Mouse (Mus musculus) hindbrain, embryonic 12.5 days (tissue): ENCODE results near the gene Pgp. TPM values are rescaled to one million over a fixed set of nuclear protein-coding genes. Genes with fewer than 3 reads are reported as not detected.
A peak's percentile ranks its signal among the peaks of the same experiment; 100 is the strongest.
"Not testable (repeated sequence)": the region's sequence is repeated elsewhere in the genome, so short reads cannot be mapped to it uniquely, and the experiment has no call there.

ENCODE experiments used
- ATAC-seq: fragments of 200-750 bp; cut with Nextera tagmentation; 2 replicates; pipeline ENCODE4 v1.8.0; 2017; ENCODE audit warnings: moderate TSS enrichment; ENCODE audit not compliant: low FRiP score
- H3K27ac ChIP-seq: fragments of 300-500 bp; sonication (generic); 2 replicates; pipeline ENCODE4 v1.5.1; 2016; ENCODE audit warnings: mild to moderate bottlenecking
- H3K27me3 ChIP-seq: fragments of 300-500 bp; sonication (generic); 2 replicates; pipeline ENCODE4 v1.6.1; 2016; ENCODE audit warnings: mild to moderate bottlenecking
- H3K36me3 ChIP-seq: fragments of 300-500 bp; sonication (generic); 2 replicates; pipeline ENCODE4 v1.6.1; 2016; ENCODE audit warnings: mild to moderate bottlenecking
- H3K4me1 ChIP-seq: fragments of 300-500 bp; sonication (generic); 2 replicates; pipeline ENCODE4 v1.6.1; 2016
- H3K4me2 ChIP-seq: fragments of 300-500 bp; sonication (generic); replicated peaks from 2 replicates; pipeline ENCODE4 v1.6.1; 2016; ENCODE audit warnings: mild to moderate bottlenecking
- H3K4me3 ChIP-seq: fragments of 300-500 bp; sonication (generic); 2 replicates; pipeline ENCODE4 v1.5.1; 2016; ENCODE audit warnings: mild to moderate bottlenecking
- H3K9ac ChIP-seq: fragments of 300-500 bp; sonication (generic); 2 replicates; pipeline ENCODE4 v1.6.1; 2016; ENCODE audit warnings: mild to moderate bottlenecking, moderate library complexity
- H3K9me3 ChIP-seq: fragments of 300-500 bp; sonication (generic); replicated peaks from 2 replicates; pipeline ENCODE4 v1.6.1; 2016; ENCODE audit warnings: mild to moderate bottlenecking
- WGBS: fragments of 180-500 bp; shearing (Covaris S2); methylation state at CpG from one replicate; pipeline ENCODE4 v1.1.7; 2016; 5-methylcytosine and 5-hydroxymethylcytosine counted together
- polyA plus RNA-seq: library from polyadenylated mRNA; unstranded; fragments of >200 nt; fragmentation: Nextera tagmentation; extraction: Ambion mirVana; gene quantifications from 2 replicates; pipeline ENCODE4 v1.2.1, GENCODE M21; 2016

Pgp gene
- polyA plus RNA-seq, 1 experiment from 2014 or later, result 57.3 TPM

GRCm38 (mm10) chr17:24442632-24443155, 27.5 kb upstream of the Pgp start, which contains the start of gene Dnase1l2:
Gene Dnase1l2, minus strand, starts transcription at chr17:24443105.
- 84% methylated on average over 7 of the region's 7 CpGs for WGBS
- H3K9me3 ChIP-seq, result no peaks in the 10 kb centered on the region
- no peak within 1 kb of the TSS for H3K4me2 ChIP-seq
- no peak within 1 kb of the TSS for H3K9ac ChIP-seq
- no peak within 1 kb of the TSS for H3K4me3 ChIP-seq
- H3K4me1 ChIP-seq, result no peaks in the 10 kb centered on the region
- H3K27me3 ChIP-seq, result no peaks in the 10 kb centered on the region
- no peak within 1 kb of the TSS for H3K27ac ChIP-seq
- no peak for ATAC-seq
- H3K36me3 ChIP-seq, result peaks cover 93% of the 10 kb centered on the region

GRCm38 (mm10) chr17:24443409-24443808, 26.8 kb upstream of the Pgp start:
- H3K9ac ChIP-seq, result no peak overlapping the region
- no peaks in the 10 kb centered on the region for H3K4me1 ChIP-seq
- no peak overlapping the region for H3K4me2 ChIP-seq
- ATAC-seq, result no peak
- no peak overlapping the region for H3K27ac ChIP-seq
- H3K9me3 ChIP-seq, result no peaks in the 10 kb centered on the region
- no peak overlapping the region for H3K4me3 ChIP-seq
- H3K36me3 ChIP-seq, result peaks cover 97% of the 10 kb centered on the region
- H3K27me3 ChIP-seq, result no peaks in the 10 kb centered on the region
- WGBS, result 95% methylated on average over 4 of the region's 4 CpGs

DNA sequence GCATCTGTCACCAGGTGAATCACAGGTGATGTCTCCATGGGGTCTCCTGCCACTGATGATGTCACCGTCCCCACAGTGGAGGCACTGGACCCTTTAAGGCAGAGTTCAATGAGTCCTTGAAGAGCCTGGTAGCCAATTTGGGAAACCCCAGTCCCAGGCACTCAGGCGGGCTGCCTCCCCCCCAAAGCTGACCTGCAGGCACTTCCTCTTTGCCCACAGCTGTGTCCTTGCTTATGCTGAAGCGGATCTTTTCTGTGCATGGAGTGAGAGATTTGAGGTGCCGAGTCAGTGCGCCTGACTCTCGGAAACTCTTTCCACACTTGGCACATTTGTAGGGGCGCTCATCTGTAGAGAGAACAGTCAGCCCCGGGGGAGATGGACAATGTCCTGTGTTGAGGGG, 23.6 kb upstream of the Pgp start:
- WGBS, result 93% methylated on average over 8 of the region's 8 CpGs
- no peak overlapping the region for H3K4me2 ChIP-seq
- H3K9me3 ChIP-seq, result no peaks in the 10 kb centered on the region
- H3K9ac ChIP-seq, result no peak overlapping the region
- no peak for ATAC-seq
- H3K27ac ChIP-seq, result no peak overlapping the region
- no peaks in the 10 kb centered on the region for H3K4me1 ChIP-seq
- H3K36me3 ChIP-seq, result peaks cover 97% of the 10 kb centered on the region
- no peak overlapping the region for H3K4me3 ChIP-seq
- no peaks in the 10 kb centered on the region for H3K27me3 ChIP-seq

DNA sequence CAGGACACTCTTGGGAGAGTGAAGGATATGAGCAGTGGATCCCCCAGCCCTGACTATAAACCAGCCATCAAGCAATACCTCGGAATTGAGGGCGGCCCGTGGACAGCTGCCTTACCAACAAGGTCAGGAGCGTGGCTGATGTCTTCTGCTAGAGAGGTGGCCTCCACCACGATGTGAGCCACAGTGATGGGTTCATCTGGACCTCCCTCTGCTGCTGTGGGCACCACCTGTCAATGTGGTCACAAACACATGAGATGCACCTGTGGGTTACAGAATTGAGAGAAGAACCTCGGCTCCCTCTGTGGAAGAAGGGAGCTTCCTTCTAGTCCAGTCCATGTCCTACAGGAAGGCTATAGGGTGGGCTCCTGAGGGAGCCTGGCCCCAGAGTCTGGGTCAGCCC, 20.7 kb upstream of the Pgp start:
- Histone ChIP-seq H3K9me3 (no peaks in the 10 kb centered on the region), H3K4me2 (no peak overlapping the region), H3K4me1 (peaks cover 14% of the 10 kb centered on the region), H3K9ac (no peak overlapping the region), H3K36me3 (peaks cover 73% of the 10 kb centered on the region), H3K27ac (no peak overlapping the region), H3K4me3 (no peak overlapping the region), H3K27me3 (no peaks in the 10 kb centered on the region)
- WGBS, result 92% methylated on average over 6 of the region's 6 CpGs
- no peak for ATAC-seq

DNA sequence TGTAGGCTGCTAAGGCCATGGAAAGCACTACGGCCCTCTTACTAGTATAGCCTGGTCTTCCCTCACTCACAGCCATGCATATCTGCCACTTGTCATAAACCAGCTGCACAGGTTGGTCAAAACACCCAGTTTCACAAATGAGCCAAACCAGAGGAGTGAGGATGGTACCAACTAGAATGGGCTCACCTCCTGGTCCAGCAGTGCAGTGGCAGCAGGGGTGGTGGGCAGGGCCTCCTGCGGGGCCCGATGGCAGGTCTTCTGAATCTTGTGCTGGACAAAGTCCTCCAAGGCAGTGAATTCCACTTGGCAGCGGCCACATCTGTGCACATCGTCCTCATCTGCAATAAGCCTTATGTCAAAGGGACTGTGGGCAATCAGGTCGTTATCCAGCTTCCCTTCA, 19.0 kb upstream of the Pgp start:
- 97% methylated on average over 6 of the region's 6 CpGs for WGBS
- no peak overlapping the region for H3K9ac ChIP-seq
- no peaks in the 10 kb centered on the region for H3K27me3 ChIP-seq
- H3K4me3 ChIP-seq, result no peak overlapping the region
- ATAC-seq, result no peak
- no peaks in the 10 kb centered on the region for H3K9me3 ChIP-seq
- H3K36me3 ChIP-seq, result peaks cover 56% of the 10 kb centered on the region
- H3K4me1 ChIP-seq, result peaks cover 14% of the 10 kb centered on the region
- no peak overlapping the region for H3K4me2 ChIP-seq
- H3K27ac ChIP-seq, result no peak overlapping the region

DNA sequence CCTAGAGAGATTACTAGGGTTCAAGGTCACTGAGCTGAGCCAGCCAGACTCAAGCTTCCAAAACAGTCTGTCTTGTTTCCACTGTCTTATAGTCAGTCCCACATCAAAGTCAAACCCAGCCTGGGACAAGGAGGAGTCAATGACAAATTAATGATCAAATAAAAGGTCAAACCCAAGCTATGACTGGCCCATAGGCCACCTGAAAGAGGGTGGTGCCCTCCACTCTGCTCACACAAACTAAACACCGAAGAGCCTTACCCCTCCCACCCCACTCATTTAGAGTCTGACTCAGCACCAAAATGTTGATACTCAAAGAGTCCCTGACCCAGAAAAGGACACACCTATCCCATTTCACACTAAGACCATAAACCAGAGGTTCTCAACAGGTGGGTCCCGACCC, 16.8 kb upstream of the Pgp start:
- H3K4me2 ChIP-seq, result no peak overlapping the region
- WGBS, result 98% methylated on average over 2 of the region's 2 CpGs

GRCm38 (mm10) chr17:24454218-24454755, 15.9 kb upstream of the Pgp start:
- peak overlapping the region; percentile 82 for H3K4me2 ChIP-seq
- H3K9me3 ChIP-seq, result no peaks in the 10 kb centered on the region
- peak overlapping the region; percentile 83 for H3K4me3 ChIP-seq
- H3K9ac ChIP-seq, result peak overlapping the region; percentile 89
- no peak for ATAC-seq
- H3K36me3 ChIP-seq, result peaks cover 26% of the 10 kb centered on the region
- 11% methylated on average over 14 of the region's 14 CpGs for WGBS
- H3K4me1 ChIP-seq, result peaks cover 14% of the 10 kb centered on the region
- H3K27me3 ChIP-seq, result no peaks in the 10 kb centered on the region
- H3K27ac ChIP-seq, result peak overlapping the region; percentile 94

More for the DNA sequence above, 16.8 kb upstream of the Pgp start:
- H3K9ac ChIP-seq, result no peak overlapping the region
- no peaks in the 10 kb centered on the region for H3K27me3 ChIP-seq
- no peak overlapping the region for H3K27ac ChIP-seq
- peaks cover 35% of the 10 kb centered on the region for H3K36me3 ChIP-seq
- H3K9me3 ChIP-seq, result no peaks in the 10 kb centered on the region
- no peak overlapping the region for H3K4me3 ChIP-seq
- no peak for ATAC-seq
- peaks cover 14% of the 10 kb centered on the region for H3K4me1 ChIP-seq

- H3K27ac ChIP-seq, result peak overlapping the region; percentile 94
- H3K4me3 ChIP-seq, result peak overlapping the region; percentile 83
- H3K9ac ChIP-seq, result peak overlapping the region; percentile 89
- peaks cover 19% of the 10 kb centered on the region for H3K36me3 ChIP-seq
- peak; percentile 93 for ATAC-seq
- WGBS, result under 1% methylated on average over 67 of the region's 67 CpGs
- H3K9me3 ChIP-seq, result no peaks in the 10 kb centered on the region
- H3K4me2 ChIP-seq, result peak overlapping the region; percentile 82
- H3K27me3 ChIP-seq, result no peaks in the 10 kb centered on the region
- peaks cover 14% of the 10 kb centered on the region for H3K4me1 ChIP-seq
Measured at GRCm38 (mm10) chr17:24454756-24455522, 15.3 kb upstream of the Pgp start.

GRCm38 (mm10) chr17:24455523-24456206, 14.5 kb upstream of the Pgp start:
- Histone ChIP-seq H3K4me1 (peaks cover 14% of the 10 kb centered on the region), H3K27ac (0 out of 2 replicates have a peak overlapping the region, but pooled peaks have one; percentile 23), H3K4me2 (peak overlapping the region; percentile 82), H3K4me3 (peak overlapping the region; percentile 83), H3K36me3 (peaks cover 12% of the 10 kb centered on the region)
- ATAC-seq, result peak; percentile 53; the same call in 1 of the 2 replicates
- not testable (repeated sequence) for H3K9ac ChIP-seq, H3K27me3 ChIP-seq, H3K9me3 ChIP-seq
- 54% methylated on average over 10 of the region's 10 CpGs for WGBS

GRCm38 (mm10) chr17:24461580-24461979, 8.6 kb upstream of the Pgp start:
- no peak overlapping the region for H3K4me3 ChIP-seq
- H3K36me3 ChIP-seq, result no peaks in the 10 kb centered on the region
- WGBS, result 69% methylated on average over 2 of the region's 2 CpGs
- H3K9me3 ChIP-seq, result no peaks in the 10 kb centered on the region
- no peak overlapping the region for H3K27ac ChIP-seq
- ATAC-seq, result no peak
- H3K9ac ChIP-seq, result no peak overlapping the region
- no peaks in the 10 kb centered on the region for H3K27me3 ChIP-seq
- no peaks in the 10 kb centered on the region for H3K4me1 ChIP-seq
- no peak overlapping the region for H3K4me2 ChIP-seq

DNA sequence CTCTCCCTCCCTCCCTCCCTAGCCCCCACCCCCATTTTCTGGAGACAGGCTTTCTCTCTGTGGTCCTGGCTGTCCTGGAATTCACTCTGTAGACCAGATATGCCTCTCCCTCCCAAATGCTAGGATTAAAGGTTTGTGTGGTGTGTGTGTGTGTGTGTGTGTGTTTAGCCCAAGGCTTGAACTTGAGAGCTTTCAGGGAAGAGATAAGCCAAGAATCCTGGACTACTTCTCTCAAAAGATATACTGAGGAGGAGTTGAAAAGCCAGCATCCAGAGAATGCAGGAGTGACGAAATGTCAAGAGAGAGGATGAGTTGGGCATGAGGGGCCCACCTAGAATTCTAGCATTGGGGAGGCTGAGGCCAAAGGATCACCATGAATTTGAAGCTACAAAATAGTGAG, 7.3 kb upstream of the Pgp start:
- H3K27ac ChIP-seq, result no peak overlapping the region
- no peaks in the 10 kb centered on the region for H3K9me3 ChIP-seq
- H3K36me3 ChIP-seq, result no peaks in the 10 kb centered on the region
- H3K4me1 ChIP-seq, result no peaks in the 10 kb centered on the region
- H3K4me3 ChIP-seq, result no peak overlapping the region
- no peak overlapping the region for H3K9ac ChIP-seq
- H3K27me3 ChIP-seq, result no peaks in the 10 kb centered on the region
- no peak overlapping the region for H3K4me2 ChIP-seq
- no peak for ATAC-seq
- 94% methylated on average over 1 of the region's 1 CpGs for WGBS

DNA sequence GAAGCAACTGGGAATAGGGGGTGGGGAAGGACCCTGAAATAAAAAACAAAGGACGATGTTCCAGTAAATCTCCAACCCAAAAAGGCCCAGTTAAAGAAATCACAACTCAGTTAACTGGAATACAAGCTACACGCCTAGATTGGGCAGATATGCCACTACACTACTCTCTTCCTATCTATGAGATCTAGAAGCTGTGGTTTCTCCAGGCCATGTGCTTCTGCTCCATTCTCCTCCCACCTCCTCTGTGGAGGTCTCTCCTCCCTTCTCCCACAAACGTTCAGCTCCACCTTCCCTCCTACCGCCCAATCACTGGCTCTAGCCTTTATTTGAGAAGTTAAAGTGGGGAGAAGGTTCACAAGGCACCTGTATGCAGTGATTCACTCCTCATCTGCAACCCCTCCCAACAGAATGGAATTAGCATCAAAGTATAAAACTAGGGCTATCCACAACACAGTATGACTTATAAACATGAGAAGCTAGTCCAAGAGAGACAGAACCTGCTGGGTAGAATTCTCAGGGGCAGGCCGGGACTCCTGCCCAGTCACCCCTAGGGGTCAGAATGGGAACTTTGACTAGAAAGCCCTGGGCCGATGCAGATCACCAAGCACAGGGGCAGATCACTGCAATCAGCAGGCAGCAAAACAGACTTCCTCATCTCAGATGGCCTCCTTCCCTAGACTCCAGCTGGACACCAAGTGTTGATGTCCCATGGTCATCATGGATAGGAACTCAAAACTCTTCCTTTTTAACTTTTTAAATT, 6.6 kb upstream of the Pgp start:
- Histone ChIP-seq H3K4me1 (no peaks in the 10 kb centered on the region), H3K4me2 (no peak overlapping the region), H3K4me3 (no peak overlapping the region), H3K27ac (no peak overlapping the region), H3K9ac (no peak overlapping the region), H3K9me3 (no peaks in the 10 kb centered on the region), H3K36me3 (no peaks in the 10 kb centered on the region), H3K27me3 (no peaks in the 10 kb centered on the region)
- WGBS, result 62% methylated on average over 6 of the region's 6 CpGs
- no peak for ATAC-seq
